Mouse (Mus musculus) MEL (cell line): Measurements from ENCODE around the gene Prokr2. TPM values are rescaled to one million over a fixed set of nuclear protein-coding genes. Genes with fewer than 3 reads are reported as not detected.

ENCODE experiments used
- DNase-seq: peaks from one replicate; pipeline ENCODE4 v3.0.0; 2011; ENCODE audit warnings: low read depth, low spot score
- H3K27ac ChIP-seq: 2 replicates; pipeline ENCODE4 v1.5.1; 2012; ENCODE audit warnings: low read depth, mild to moderate bottlenecking, control low read depth, low read length, moderate library complexity; ENCODE audit not compliant: control insufficient read depth
- H3K27me3 ChIP-seq, 2 experiments: fragments of 150-350 bp in 1 of 2; sonication (generic) in 1 of 2; 2 replicates each; pipeline ENCODE4 v1.6.1; 2012; ENCODE audit warnings: low read length in 2 of 2, mild to moderate bottlenecking in 2 of 2, improper control_type of control experiment in 1 of 2, moderate library complexity in 1 of 2; ENCODE audit not compliant: insufficient read depth in 2 of 2, control insufficient read depth in 1 of 2
- H3K36me3 ChIP-seq, 2 experiments: 2 replicates each; pipeline ENCODE4 v1.6.1; 2012 to 2014; ENCODE audit warnings: low read length in 2 of 2, improper control_type of control experiment in 1 of 2, inconsistent platforms in 1 of 2, mild to moderate bottlenecking in 1 of 2; ENCODE audit not compliant: insufficient read depth in 2 of 2, control insufficient read depth in 1 of 2
- H3K4me1 ChIP-seq, 2 experiments: fragments of 150-350 bp in 1 of 2; sonication (generic) in 1 of 2; 2 replicates each; pipeline ENCODE4 v1.6.1; 2012; ENCODE audit warnings: low read length in 2 of 2, improper control_type of control experiment in 1 of 2, mild to moderate bottlenecking in 1 of 2; ENCODE audit not compliant: insufficient read depth in 2 of 2, control insufficient read depth in 1 of 2
- H3K4me3 ChIP-seq, 2 experiments: fragments of 150-350 bp in 1 of 2; sonication (generic) in 1 of 2; 2 replicates each; pipeline ENCODE4 v1.5.1; 2012; ENCODE audit warnings: low read depth in 2 of 2, low read length in 2 of 2, mild to moderate bottlenecking in 2 of 2, moderate library complexity in 2 of 2, control low read depth in 1 of 2, improper control_type of control experiment in 1 of 2; ENCODE audit not compliant: control insufficient read depth in 1 of 2, insufficient read depth in 1 of 2
- H3K79me2 ChIP-seq: 2 replicates; pipeline ENCODE4 v1.6.1; 2012; ENCODE audit warnings: mild to moderate bottlenecking, low read length, moderate library complexity; ENCODE audit not compliant: control insufficient read depth, poor library complexity, insufficient read depth
- H3K9ac ChIP-seq: 2 replicates; pipeline ENCODE4 v1.6.1; 2012; ENCODE audit warnings: low read depth, mild to moderate bottlenecking, control low read depth, low read length, moderate library complexity; ENCODE audit not compliant: control insufficient read depth, poor library complexity, severe bottlenecking
- H3K9me3 ChIP-seq: fragments of 150-350 bp; sonication (generic); replicated peaks from 2 replicates; pipeline ENCODE4 v1.6.1; 2012; ENCODE audit warnings: mild to moderate bottlenecking, low read length, improper control_type of control experiment, moderate library complexity; ENCODE audit not compliant: insufficient read depth
- CHD1 ChIP-seq: IDR thresholded peaks from 2 replicates; pipeline ENCODE4 v1.6.1; 2012; ENCODE audit warnings: low read depth, mild to moderate bottlenecking, inconsistent platforms, low read length, improper control_type of control experiment
- CTCF ChIP-seq, 3 experiments: IDR thresholded peaks in 2 of 3; conservative IDR thresholded peaks in 1 of 3; 2 replicates each; pipeline ENCODE4 v1.5.1; 2011 to 2012; ENCODE audit warnings: low read length in 3 of 3, low read depth in 2 of 3, mild to moderate bottlenecking in 2 of 3, improper control_type of control experiment in 1 of 3, inconsistent platforms in 1 of 3, mixed read lengths in 1 of 3, moderate library complexity in 1 of 3; ENCODE audit not compliant: control insufficient read depth in 1 of 3, insufficient read depth in 1 of 3, poor library complexity in 1 of 3, severe bottlenecking in 1 of 3
- ETS1 ChIP-seq: IDR thresholded peaks from 2 replicates; pipeline ENCODE4 v1.6.1; 2012; ENCODE audit warnings: low read depth, mild to moderate bottlenecking, inconsistent platforms, low read length, improper control_type of control experiment, moderate library complexity
- HCFC1 ChIP-seq: IDR thresholded peaks from 2 replicates; pipeline ENCODE4 v1.6.1; 2012; ENCODE audit warnings: low read depth, mild to moderate bottlenecking, inconsistent platforms, low read length, improper control_type of control experiment, moderate library complexity
- JUND ChIP-seq: IDR thresholded peaks from 2 replicates; pipeline ENCODE4 v1.6.1; 2011; ENCODE audit warnings: low read depth, mild to moderate bottlenecking, improper control_type of control experiment, low read length
- KAT2A ChIP-seq: conservative IDR thresholded peaks from 2 replicates; pipeline ENCODE4 v1.6.1; 2012; ENCODE audit warnings: low read depth, low read length, improper control_type of control experiment, inconsistent platforms
- MAFK ChIP-seq: IDR thresholded peaks from 2 replicates; pipeline ENCODE4 v1.6.1; 2011; ENCODE audit warnings: low read depth, mild to moderate bottlenecking, low read length, improper control_type of control experiment, borderline replicate concordance
- MAZ ChIP-seq: IDR thresholded peaks from 2 replicates; pipeline ENCODE4 v1.6.1; 2012; ENCODE audit warnings: low read depth, mild to moderate bottlenecking, inconsistent platforms, low read length, improper control_type of control experiment
- MEF2A ChIP-seq: IDR thresholded peaks from 2 replicates; pipeline ENCODE4 v1.6.1; 2014; ENCODE audit warnings: low read depth, mild to moderate bottlenecking, inconsistent platforms, low read length, improper control_type of control experiment; ENCODE audit not compliant: poor library complexity, insufficient replicate concordance, severe bottlenecking; ENCODE audit errors: extremely low read depth
- MYB ChIP-seq: IDR thresholded peaks from 2 replicates; pipeline ENCODE4 v1.6.1; 2011; ENCODE audit warnings: mild to moderate bottlenecking, low read depth, low read length, improper control_type of control experiment
- MYC ChIP-seq: IDR thresholded peaks from 2 replicates; pipeline ENCODE4 v1.6.1; 2011; ENCODE audit warnings: low read depth, mild to moderate bottlenecking, low read length, improper control_type of control experiment, moderate library complexity
- NELFE ChIP-seq: IDR thresholded peaks from 2 replicates; pipeline ENCODE4 v1.6.1; 2011; ENCODE audit warnings: low read depth, low read length, improper control_type of control experiment
- POLR2AphosphoS5 ChIP-seq: IDR thresholded peaks from 2 replicates; pipeline ENCODE4 v1.6.1; 2012; ENCODE audit warnings: low read depth, borderline replicate concordance, mild to moderate bottlenecking, inconsistent platforms, low read length, moderate library complexity, mixed read lengths
- RAD21 ChIP-seq: IDR thresholded peaks from 2 replicates; pipeline ENCODE4 v1.6.1; 2011; ENCODE audit warnings: mild to moderate bottlenecking, low read depth, low read length, improper control_type of control experiment
- RCOR1 ChIP-seq: IDR thresholded peaks from 2 replicates; pipeline ENCODE4 v1.6.1; 2012; ENCODE audit warnings: low read depth, mild to moderate bottlenecking, inconsistent platforms, low read length, improper control_type of control experiment
- SIN3A ChIP-seq: IDR thresholded peaks from 2 replicates; pipeline ENCODE4 v1.6.1; 2012; ENCODE audit warnings: low read length, improper control_type of control experiment, inconsistent platforms
- SMC3 ChIP-seq: IDR thresholded peaks from 2 replicates; pipeline ENCODE4 v1.6.1; 2011; ENCODE audit warnings: low read depth, low read length, improper control_type of control experiment
- TAL1 ChIP-seq: IDR thresholded peaks from 2 replicates; pipeline ENCODE4 v1.6.1; 2012; ENCODE audit warnings: mild to moderate bottlenecking, inconsistent platforms, low read length, moderate library complexity, mixed read lengths
- TBP ChIP-seq: IDR thresholded peaks from 2 replicates; pipeline ENCODE4 v1.8.0; 2011; ENCODE audit warnings: low read depth, low read length, improper control_type of control experiment
- TCF12 ChIP-seq: IDR thresholded peaks from 2 replicates; pipeline ENCODE4 v1.6.1; 2014; ENCODE audit warnings: low read depth, mild to moderate bottlenecking, inconsistent platforms, low read length, improper control_type of control experiment, moderate library complexity
- UBTF ChIP-seq: IDR thresholded peaks from 2 replicates; pipeline ENCODE4 v1.6.1; 2012; ENCODE audit warnings: low read depth, mild to moderate bottlenecking, inconsistent platforms, low read length, improper control_type of control experiment, moderate library complexity, borderline replicate concordance; ENCODE audit not compliant: insufficient read depth
- USF1 ChIP-seq: IDR thresholded peaks from 2 replicates; pipeline ENCODE4 v1.6.1; 2014; ENCODE audit warnings: low read depth, mild to moderate bottlenecking, inconsistent platforms, low read length, improper control_type of control experiment, moderate library complexity
- USF2 ChIP-seq, 2 experiments: IDR thresholded peaks; 2 replicates each; pipeline ENCODE4 v1.6.1; 2011 to 2012; ENCODE audit warnings: improper control_type of control experiment in 2 of 2, low read length in 2 of 2, borderline replicate concordance in 1 of 2, inconsistent platforms in 1 of 2, low read depth in 1 of 2, mild to moderate bottlenecking in 1 of 2; ENCODE audit not compliant: insufficient read depth in 1 of 2
- ZC3H11A ChIP-seq: IDR thresholded peaks from 2 replicates; pipeline ENCODE4 v1.6.1; 2012; ENCODE audit warnings: low read depth, mild to moderate bottlenecking, inconsistent platforms, low read length, improper control_type of control experiment
- ZMIZ1 ChIP-seq: IDR thresholded peaks from 2 replicates; pipeline ENCODE4 v1.6.1; 2012; ENCODE audit warnings: low read depth, mild to moderate bottlenecking, inconsistent platforms, low read length, improper control_type of control experiment, moderate library complexity
- ZNF384 ChIP-seq: IDR thresholded peaks from 2 replicates; pipeline ENCODE4 v1.6.1; 2012; ENCODE audit warnings: low read depth, mild to moderate bottlenecking, inconsistent platforms, low read length, improper control_type of control experiment
- polyA plus RNA-seq, 2 experiments: library from polyadenylated mRNA; stranded (reverse) in 1 of 2; unstranded in 1 of 2; fragments of >175 nt in 1 of 2; fragments of >200 nt in 1 of 2; gene quantifications; 2 replicates each; pipeline versions ENCODE4 v1.2.1 to v1.2.4; 2012; ENCODE audit warnings: low replicate concordance in 2 of 2, low read depth in 1 of 2; ENCODE audit not compliant: insufficient read length in 2 of 2, insufficient read depth in 1 of 2, missing spikeins in 1 of 2
- total RNA-seq: library from RNA; depleted of rRNA; stranded (reverse); fragments of 300-350 nt; gene quantifications from 2 replicates; pipeline ENCODE4 v1.2.3, GENCODE M21; 2012

Gene Prokr2
- total and polyA plus RNA-seq, 3 experiments, result not detected

DNA sequence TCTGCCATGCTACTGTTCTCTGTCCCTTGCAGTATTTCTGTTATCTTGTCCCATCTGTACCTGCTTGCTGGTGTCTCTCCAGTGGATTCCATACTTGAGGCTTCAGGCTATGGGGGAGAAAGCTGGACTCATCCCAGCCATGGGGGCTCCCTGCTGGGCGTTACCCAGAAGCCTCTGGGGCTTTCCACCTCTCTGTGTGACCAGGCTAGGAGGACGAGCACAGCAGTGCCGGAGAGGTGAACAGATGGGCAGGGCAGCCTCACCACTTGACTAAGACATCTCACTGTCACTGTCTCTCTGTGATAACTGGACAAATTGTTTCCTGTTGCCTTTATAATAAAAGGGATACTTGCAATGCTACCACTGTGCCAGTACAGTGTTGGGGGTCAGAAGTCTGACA lies 9.5 kb downstream of the Prokr2 start:
- no peak overlapping the region for H3K27ac ChIP-seq
- no peak for TF ChIP-seq MYC
- no peak for TF ChIP-seq HCFC1
- no peak for TF ChIP-seq NELFE
- no peak for TF ChIP-seq CHD1
- TF ChIP-seq SIN3A, result no peak
- no peak for TF ChIP-seq ZC3H11A
- no peak for TF ChIP-seq JUND
- no peak for TF ChIP-seq SMC3
- no peak for TF ChIP-seq ZMIZ1
- no peak for TF ChIP-seq MEF2A
- no peak for TF ChIP-seq RCOR1
- no peak for TF ChIP-seq USF1
- no peak for TF ChIP-seq CTCF (IDR thresholded peaks at IDR 0.05 in 2 of 3, conservative IDR thresholded peaks at IDR 0.05 in 1 of 3; ENCODE audit: control insufficient read depth in 1 of 3, insufficient read depth in 1 of 3, low read depth in 2 of 3, low read length in 3 of 3, poor library complexity in 1 of 3, severe bottlenecking in 1 of 3)
- TF ChIP-seq MAZ, result no peak
- no peak for TF ChIP-seq MAFK
- TF ChIP-seq, all 39 proteins: peak for 0
- Histone ChIP-seq H3K79me2 (no peaks in the 10 kb centered on the region), H3K9ac (no peak overlapping the region), H3K4me1 (no peaks in the 10 kb centered on the region), H3K9me3 (no peaks in the 10 kb centered on the region), H3K4me3 (no peak overlapping the region), H3K27me3 (peaks cover 0 to 2% of the 10 kb centered on the region in 2 experiments; a peak in 1 of 4 replicates), H3K36me3 (no peaks in the 10 kb centered on the region)
- DNase-seq, result no peak

DNA sequence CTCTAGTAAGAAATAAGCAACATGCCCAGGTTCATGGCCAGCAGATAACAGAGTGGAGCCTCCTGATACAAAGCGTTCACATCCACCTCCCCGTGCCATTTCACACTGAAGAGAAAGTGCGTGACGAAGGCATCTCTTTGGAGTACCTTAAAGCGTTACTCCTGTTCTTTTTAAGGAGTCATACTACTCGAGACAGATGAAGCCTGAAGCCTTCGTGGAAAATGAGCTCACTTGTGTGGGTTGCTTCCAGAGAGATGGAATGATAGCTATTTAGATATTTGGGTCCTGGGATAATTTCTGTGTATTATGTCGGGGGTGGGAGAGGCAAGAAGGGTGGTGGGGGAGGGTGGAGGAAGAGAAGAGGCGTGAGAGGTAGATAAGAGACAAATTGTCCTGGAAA lies 10.1 kb downstream of the Prokr2 start:
- Histone ChIP-seq H3K4me3 (no peak overlapping the region), H3K36me3 (no peaks in the 10 kb centered on the region), H3K27me3 (peaks cover 0 to 2% of the 10 kb centered on the region in 2 experiments; a peak in 1 of 4 replicates), H3K9ac (no peak overlapping the region), H3K4me1 (no peaks in the 10 kb centered on the region), H3K79me2 (no peaks in the 10 kb centered on the region), H3K27ac (no peak overlapping the region), H3K9me3 (no peaks in the 10 kb centered on the region)
- TF ChIP-seq TCF12 (no peak), MYC (no peak), CTCF (IDR thresholded peaks at IDR 0.05 in 2 of 3, conservative IDR thresholded peaks at IDR 0.05 in 1 of 3; ENCODE audit: control insufficient read depth in 1 of 3, insufficient read depth in 1 of 3, low read depth in 2 of 3, low read length in 3 of 3, poor library complexity in 1 of 3, severe bottlenecking in 1 of 3) (no peak), TAL1 (no peak), RAD21 (no peak), MYB (no peak), SIN3A (no peak), TBP (no peak), KAT2A (no peak), SMC3 (no peak), JUND (no peak), USF2 (IDR thresholded peaks at IDR 0.05; ENCODE audit: borderline replicate concordance in 1 of 2, insufficient read depth in 1 of 2, low read depth in 1 of 2, low read length in 2 of 2) (no peak), HCFC1 (no peak), MAZ (no peak), ZNF384 (no peak), ETS1 (no peak), UBTF (no peak), MEF2A (no peak), POLR2AphosphoS5 (no peak)
- DNase-seq, result no peak
